Comparison of ENCODE assay signal across 8 mouse cellular contexts in genomic region chr10:59615981-59616520, GRCm38 (mm10). TPM values are rescaled to one million over a fixed set of nuclear protein-coding genes. Genes with fewer than 3 reads are reported as not detected.
DNase-seq lines count a peak whose midpoint lies in the region; ATAC-seq and TF ChIP-seq lines count a peak whose summit lies in the region.

TSS of gene Gm10322 (plus strand) at chr10:59616063.

- peak in 1 of 2 experiments; percentile 41 for DNase-seq in spleen, adult 2 months (ENCODE audit: low read depth in 1 of 2, low spot score in 2 of 2)
- no peak for DNase-seq in spleen, adult 18-20 months
- peak; percentile 67 for DNase-seq in embryo, embryonic 10 days (ENCODE audit: low spot score)
- DNase-seq in gastrocnemius, postnatal 10 days = peak; percentile 73
- peak; percentile 80 for DNase-seq in intestine, embryonic 14.5 days (ENCODE audit: low spot score)
- peak; percentile 76 for DNase-seq in liver
- peak; percentile 76 for DNase-seq in testis, postnatal 10 days (ENCODE audit: low spot score)

- peak; percentile 76 for ATAC-seq in intestine, embryonic 14.5 days (replicated peaks; ENCODE audit: low FRiP score, low TSS enrichment, low read depth)
- peak; percentile 83 for ATAC-seq in midbrain, embryonic 15.5 days (replicated peaks)

- H3K9me3 ChIP-seq in intestine, embryonic 14.5 days (ENCODE audit: control insufficient read depth, low read length) = no peaks in the 10 kb centered on the region
- H3K9me3 ChIP-seq in midbrain, embryonic 15.5 days = no peaks in the 10 kb centered on the region

- no peaks in the 10 kb centered on the region; the same call in 1 of the 2 replicates for H3K4me1 ChIP-seq in spleen, adult 2 months (ENCODE audit: control insufficient read depth, insufficient read depth, insufficient read length)
- H3K4me1 ChIP-seq in intestine, embryonic 14.5 days (replicated peaks; ENCODE audit: control insufficient read depth, insufficient read depth, low read length) = peaks cover 20% of the 10 kb centered on the region
- peaks cover 25% of the 10 kb centered on the region for H3K4me1 ChIP-seq in midbrain, embryonic 15.5 days

- H3K4me2 ChIP-seq in intestine, embryonic 14.5 days (ENCODE audit: low read length) = peak within 1 kb of the TSS; percentile 74
- peak within 1 kb of the TSS; percentile 77 for H3K4me2 ChIP-seq in midbrain, embryonic 15.5 days

- H3K27me3 ChIP-seq in spleen, adult 2 months (ENCODE audit: control insufficient read depth, insufficient read depth, low read length) = 0 out of 2 replicates have a peak, but pooled peaks cover 2% of the 10 kb centered on the region
- H3K27me3 ChIP-seq in intestine, embryonic 14.5 days (replicated peaks; ENCODE audit: control insufficient read depth, insufficient read depth, low read length) = no peaks in the 10 kb centered on the region
- H3K27me3 ChIP-seq in midbrain, embryonic 15.5 days (replicated peaks) = no peaks in the 10 kb centered on the region

- under 1% methylated on average over 47 of the region's 51 CpGs for WGBS in spleen, adult 2 months
- WGBS in intestine, embryonic 14.5 days = under 1% methylated on average over 34 of the region's 51 CpGs
- WGBS in midbrain, embryonic 15.5 days = 0% methylated on average over 37 of the region's 51 CpGs

- H3K9ac ChIP-seq in intestine, embryonic 14.5 days (ENCODE audit: low read length) = peak within 1 kb of the TSS; percentile 93
- H3K9ac ChIP-seq in midbrain, embryonic 15.5 days = peak within 1 kb of the TSS; percentile 71

- no peak for TF ChIP-seq CTCF in spleen, adult 2 months (IDR thresholded peaks at IDR 0.05; ENCODE audit: extremely low read depth, insufficient read depth, insufficient read length, insufficient replicate concordance)

- no peak for TF ChIP-seq POLR2A in spleen, adult 2 months (IDR thresholded peaks at IDR 0.05; ENCODE audit: low read depth, low read length)

- H3K27ac ChIP-seq in spleen, adult 2 months (ENCODE audit: insufficient read depth, low read length) = no peak within 1 kb of the TSS; the same call in 1 of the 2 replicates
- H3K27ac ChIP-seq in intestine, embryonic 14.5 days (ENCODE audit: low read depth) = peak within 1 kb of the TSS; percentile 80
- peak within 1 kb of the TSS; percentile 89 for H3K27ac ChIP-seq in midbrain, embryonic 15.5 days

- peak within 1 kb of the TSS; percentile 93 for H3K4me3 ChIP-seq in spleen, adult 2 months (ENCODE audit: extremely low read depth, insufficient read depth, insufficient read length)
- H3K4me3 ChIP-seq in intestine, embryonic 14.5 days (ENCODE audit: low read depth, low read length) = peak within 1 kb of the TSS; percentile 81
- peak within 1 kb of the TSS; percentile 75 for H3K4me3 ChIP-seq in midbrain, embryonic 15.5 days

- H3K36me3 ChIP-seq in spleen, adult 2 months (ENCODE audit: control insufficient read depth, insufficient read depth, low read length) = no peaks in the 10 kb centered on the region
- no peaks in the 10 kb centered on the region for H3K36me3 ChIP-seq in intestine, embryonic 14.5 days (ENCODE audit: control insufficient read depth, insufficient read depth, low read length)
- no peaks in the 10 kb centered on the region for H3K36me3 ChIP-seq in midbrain, embryonic 15.5 days (replicated peaks)

RNA-seq across cellular contexts. Expression of gene Gm10322, which starts in this region (rescaled TPM):
- not detected in 2 replicates for polyA plus RNA-seq in spleen, adult 2 months (2012; rRNA removed)
- not detected for total RNA-seq in gastrocnemius, postnatal 10 days (2021)
- not detected in 2 replicates for polyA plus RNA-seq in intestine, embryonic 14.5 days (2014; fragmentation: Nextera tagmentation; extraction: Ambion mirVana)
- not detected in 2 replicates for polyA plus RNA-seq in midbrain, embryonic 15.5 days (2015; fragmentation: Nextera tagmentation; extraction: Ambion mirVana)

Comparison
In these comparisons a context has a peak if more than half of its experiments do, and no peak if none do; other contexts are left out.
1. Peak in DNase-seq in gastrocnemius, postnatal 10 days; RNA of the gene not detected or under 1 TPM.
2. Peak in DNase-seq, ATAC-seq, H3K4me3 ChIP-seq, H3K27ac ChIP-seq, H3K9ac ChIP-seq and H3K4me2 ChIP-seq in intestine, embryonic 14.5 days; RNA of the gene not detected or under 1 TPM.
3. Peak in ATAC-seq, H3K4me3 ChIP-seq, H3K27ac ChIP-seq, H3K9ac ChIP-seq and H3K4me2 ChIP-seq in midbrain, embryonic 15.5 days; RNA of the gene not detected or under 1 TPM.
4. DNase-seq: peak in embryo, embryonic 10 days (single experiment), liver (single experiment) and testis, postnatal 10 days (single experiment); none in spleen, adult 18-20 months (0 of 2).
5. Peak in every context shown above with its lines, with median percentiles within 50 percentile points of each other: H3K4me3 ChIP-seq.